Mouse (Mus musculus): ENCODE results near the gene Iqch.
"Not testable (repeated sequence)": the region's sequence is repeated elsewhere in the genome, so short reads cannot be mapped to it uniquely, and the experiment has no call there.

Gene Iqch

GRCm38 (mm10) chr9:63568808-63569207, 33.5 kb downstream of the Iqch start:
- in situ Hi-C loops (cut with MboI, MseI): no loop called here

GRCm38 (mm10) chr9:63568314-63568713, 34.0 kb downstream of the Iqch start:
- in situ Hi-C loops (cut with MboI, MseI): no loop called here

- in situ Hi-C loops (cut with MboI, MseI): no loop called here
Measured at GRCm38 (mm10) chr9:63563436-63563835, 38.9 kb downstream of the Iqch start.

GRCm38 (mm10) chr9:63561931-63562330, 40.4 kb downstream of the Iqch start:
- in situ Hi-C loops (cut with MboI, MseI): no loop called here

GRCm38 (mm10) chr9:63556933-63557332, 45.4 kb downstream of the Iqch start:
- in situ Hi-C loops (cut with MboI, MseI): no loop called here

- in situ Hi-C loops (cut with MboI, MseI): no loop called here
Measured at GRCm38 (mm10) chr9:63556316-63556715, 46.0 kb downstream of the Iqch start.

- in situ Hi-C loops (cut with MboI, MseI): no loop called here
Measured at GRCm38 (mm10) chr9:63555460-63555990, 46.8 kb downstream of the Iqch start.

GRCm38 (mm10) chr9:63553628-63554027, 48.7 kb downstream of the Iqch start:
- in situ Hi-C loops (cut with MboI, MseI): no loop called here

GRCm38 (mm10) chr9:63550701-63551100, 51.6 kb downstream of the Iqch start:
- in situ Hi-C loops (cut with MboI, MseI): not testable (repeated sequence)

- in situ Hi-C loops (cut with MboI, MseI): no loop called here
Measured at GRCm38 (mm10) chr9:63548966-63549365, 53.3 kb downstream of the Iqch start.

GRCm38 (mm10) chr9:63541926-63542325, 60.4 kb downstream of the Iqch start:
- in situ Hi-C loops (cut with MboI, MseI): no loop called here

GRCm38 (mm10) chr9:63541301-63541700, 61.0 kb downstream of the Iqch start:
- in situ Hi-C loops (cut with MboI, MseI): no loop called here

- in situ Hi-C loops (cut with MboI, MseI): no loop called here
Measured at GRCm38 (mm10) chr9:63537489-63537888, 64.8 kb downstream of the Iqch start.

- in situ Hi-C loops (cut with MboI, MseI): no loop called here
Measured at GRCm38 (mm10) chr9:63535042-63535441, 67.3 kb downstream of the Iqch start.

- in situ Hi-C loops (cut with MboI, MseI): no loop called here
Measured at GRCm38 (mm10) chr9:63534371-63534780, 67.9 kb downstream of the Iqch start.

- in situ Hi-C loops (cut with MboI, MseI): no loop called here
Measured at GRCm38 (mm10) chr9:63532966-63533711, 69.2 kb downstream of the Iqch start.

- in situ Hi-C loops (cut with MboI, MseI): no loop called here
Measured at GRCm38 (mm10) chr9:63523937-63524253, 78.4 kb downstream of the Iqch start.

GRCm38 (mm10) chr9:63523251-63523936, 78.9 kb downstream of the Iqch start:
- in situ Hi-C loops (cut with MboI, MseI): no loop called here

GRCm38 (mm10) chr9:63512851-63513250, 89.4 kb downstream of the Iqch start:
- in situ Hi-C loops (cut with MboI, MseI): no loop called here

GRCm38 (mm10) chr9:63511034-63511433, 91.3 kb downstream of the Iqch start:
- in situ Hi-C loops (cut with MboI, MseI): no loop called here

- in situ Hi-C loops (cut with MboI, MseI): no loop called here
Measured at GRCm38 (mm10) chr9:63507110-63507509, 95.2 kb downstream of the Iqch start.

- in situ Hi-C loops (cut with MboI, MseI): no loop called here
Measured at GRCm38 (mm10) chr9:63503890-63504289, 98.4 kb downstream of the Iqch start.

- in situ Hi-C loops (cut with MboI, MseI): no loop called here
Measured at GRCm38 (mm10) chr9:63501516-63501915, 100.8 kb downstream of the Iqch start.
